Mouse (Mus musculus) liver, adult (tissue): Measurements from ENCODE around the gene Sars2.

Experiments used
- GATA4 ChIP-seq: IDR thresholded peaks from 2 replicates; pipeline ENCODE4 v1.6.1; 2014; ENCODE audit warnings: mild to moderate bottlenecking, low read length; ENCODE audit not compliant: insufficient replicate concordance

Sars2 gene

DNA sequence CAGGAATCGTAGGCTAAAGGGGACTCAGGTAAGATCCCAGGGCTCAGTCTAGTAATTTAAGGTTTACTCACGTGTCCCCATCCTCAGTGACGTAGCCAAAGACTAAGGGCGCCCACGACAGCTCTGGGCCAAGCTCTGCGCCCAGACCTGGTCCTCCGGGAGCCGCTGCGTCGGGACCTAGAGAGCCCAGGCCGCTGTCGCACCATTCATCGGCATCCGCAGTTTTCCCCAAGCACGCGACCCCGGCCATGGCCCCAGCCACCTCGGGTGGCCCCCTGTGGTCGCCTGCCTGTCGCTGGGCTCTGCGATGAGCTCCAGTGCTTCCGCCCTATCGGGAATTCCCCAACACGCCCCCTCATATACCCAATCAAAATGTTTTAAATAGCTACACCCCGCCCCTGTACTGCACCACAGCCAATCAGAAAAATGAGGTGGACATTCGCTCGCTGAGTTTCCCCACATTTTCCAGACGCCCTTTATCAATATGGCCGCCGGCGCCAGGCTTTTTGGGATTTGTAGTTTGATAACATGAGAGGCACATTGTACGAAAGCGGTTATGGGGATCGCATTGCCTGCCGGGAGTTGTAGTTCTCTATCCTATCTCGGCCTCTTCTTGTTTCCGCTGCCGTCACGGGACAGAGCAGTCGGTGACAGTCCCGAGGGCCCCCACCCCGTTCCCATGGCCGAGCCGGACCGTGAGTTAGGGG, 24.5 kb downstream of the Sars2 start, which contains the start of gene Sirt2:
TSS of gene Sirt2 (plus strand) at position 563 of the 707 bp plus-strand sequence.
- peak; percentile 70; the same call in 1 of the 2 replicates for TF ChIP-seq GATA4

DNA sequence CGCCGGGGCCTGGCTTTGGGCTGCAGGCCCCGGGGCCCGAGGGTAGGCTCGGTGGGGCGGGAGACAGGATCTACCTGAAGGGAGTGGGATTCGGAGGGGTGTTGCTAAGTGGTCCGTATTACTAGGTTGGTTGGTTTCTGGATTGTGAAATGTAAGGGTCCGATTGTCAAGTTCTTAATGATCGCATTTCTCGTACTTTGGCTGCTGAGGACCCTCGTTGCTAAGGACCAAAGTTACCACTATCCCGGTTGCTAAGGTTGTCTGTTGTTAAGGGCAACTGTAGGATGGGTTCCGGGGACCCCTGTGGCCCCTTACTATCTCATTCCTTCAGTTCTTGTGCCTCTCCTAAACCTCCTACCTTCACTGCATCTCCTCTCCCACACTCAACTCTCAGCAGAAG, 25.1 kb downstream of the Sars2 start:
- TF ChIP-seq GATA4: no peak

DNA sequence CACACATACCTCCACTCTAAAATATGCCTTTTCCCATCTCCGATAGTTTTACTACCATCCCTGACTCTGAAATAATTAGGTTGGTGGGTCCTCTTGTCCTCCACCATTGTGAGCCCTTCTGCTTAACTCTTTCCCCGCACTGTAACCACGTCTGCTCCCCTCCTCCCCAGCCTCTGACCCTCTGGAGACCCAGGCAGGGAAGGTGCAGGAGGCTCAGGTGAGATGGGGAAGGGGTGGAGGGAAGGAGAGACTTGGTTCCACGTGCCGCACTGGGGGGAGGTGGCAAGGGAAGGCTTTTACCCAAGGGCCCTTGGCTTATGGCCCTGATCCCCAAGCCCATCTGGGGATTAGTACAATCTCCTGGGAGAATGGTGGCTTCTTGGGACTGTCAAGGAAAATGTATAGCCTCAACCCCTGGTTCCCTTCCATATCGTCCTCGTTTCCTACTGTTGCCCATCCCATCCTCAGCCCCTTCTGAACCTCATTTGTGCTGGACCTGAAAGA, 25.7 kb downstream of the Sars2 start, which contains the start of gene Nfkbib:
TSS of gene Nfkbib (minus strand) at position 51 of the 504 bp plus-strand sequence.
- TF ChIP-seq GATA4: no peak

DNA sequence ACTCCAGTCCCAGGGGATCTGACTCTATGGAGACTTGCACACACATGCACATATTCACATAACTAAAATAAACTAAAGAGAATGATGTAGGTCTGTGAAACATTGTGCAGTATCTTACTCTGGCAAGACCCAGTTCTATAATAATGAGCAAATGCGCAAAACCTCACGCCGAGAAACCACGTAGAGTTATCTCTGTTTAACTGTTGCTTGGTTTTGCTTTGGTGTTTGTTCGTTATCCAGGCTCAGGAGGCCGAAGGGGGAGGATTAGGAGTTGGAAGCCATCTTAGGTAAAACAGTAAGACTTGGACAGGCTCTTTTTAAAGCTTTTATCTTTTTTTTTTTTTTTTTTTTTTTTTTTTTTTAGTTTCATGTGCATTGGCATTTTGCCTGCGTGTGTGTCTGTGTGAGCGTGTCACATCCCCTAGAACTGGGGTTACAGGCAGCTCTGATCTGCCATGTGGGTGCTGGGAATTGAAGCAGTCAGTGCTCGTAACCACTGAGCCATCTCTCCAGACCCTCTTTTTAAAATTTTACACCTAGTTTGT, 27.7 kb downstream of the Sars2 start:
- no peak for TF ChIP-seq GATA4

DNA sequence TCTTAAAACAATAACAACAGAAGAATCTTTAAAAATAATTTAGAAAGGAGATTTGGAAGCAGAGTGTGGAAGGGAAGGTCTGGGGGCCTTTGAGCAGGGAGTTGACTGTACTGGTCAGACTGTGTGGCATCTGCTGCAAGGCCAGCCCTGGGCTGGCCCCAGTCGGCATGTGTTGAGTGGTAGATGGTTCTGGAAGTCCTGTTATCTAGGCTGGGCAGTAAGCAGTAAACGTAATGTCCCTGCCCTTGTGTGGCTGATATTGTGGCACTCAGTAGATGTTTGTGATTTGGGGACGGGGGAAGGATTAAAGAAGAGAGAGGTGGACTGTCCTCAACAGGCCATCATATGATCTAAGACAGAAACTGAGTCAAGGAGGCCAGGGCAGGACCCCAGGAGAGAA, 28.5 kb downstream of the Sars2 start:
- no peak for TF ChIP-seq GATA4

DNA sequence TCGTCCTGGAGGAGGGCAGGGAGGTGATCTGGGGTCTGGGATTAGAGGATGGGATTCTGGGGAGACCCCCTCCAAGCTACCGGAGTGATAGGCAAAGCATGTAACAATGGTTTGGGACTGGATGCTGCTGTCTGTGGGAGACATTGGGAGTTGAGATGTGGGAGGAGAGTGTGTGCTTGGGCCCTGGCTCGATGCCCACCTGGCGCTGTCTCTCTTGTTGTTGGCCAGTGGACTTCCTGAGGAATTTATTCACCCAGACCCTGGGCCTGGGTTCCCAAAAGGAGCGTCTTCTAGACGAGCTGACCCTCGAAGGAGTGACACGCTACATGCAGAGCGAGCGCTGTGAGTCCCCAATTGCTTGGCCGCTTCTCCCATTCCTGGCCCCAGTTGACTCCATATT, 30.1 kb downstream of the Sars2 start:
- no peak for TF ChIP-seq GATA4

DNA sequence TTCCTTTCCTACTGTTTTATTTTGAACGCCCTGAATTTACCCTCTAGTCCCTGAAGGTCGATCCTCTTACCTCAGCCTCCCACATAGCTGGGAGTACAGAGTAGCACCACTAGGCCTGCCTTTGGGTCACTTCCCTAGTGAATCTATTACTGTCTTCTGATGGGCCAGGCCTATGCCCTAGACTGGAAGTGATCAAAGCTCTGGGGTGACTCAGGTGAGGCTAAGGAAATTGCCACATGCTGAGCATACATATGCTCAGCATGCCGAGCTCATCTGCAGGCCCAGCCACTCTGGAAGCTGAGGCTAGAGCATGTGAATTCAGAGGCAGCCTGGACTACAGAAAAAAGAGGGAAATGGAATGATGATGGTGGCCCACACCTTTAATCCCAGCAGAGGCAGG, 31.4 kb downstream of the Sars2 start:
- TF ChIP-seq GATA4: no peak

DNA sequence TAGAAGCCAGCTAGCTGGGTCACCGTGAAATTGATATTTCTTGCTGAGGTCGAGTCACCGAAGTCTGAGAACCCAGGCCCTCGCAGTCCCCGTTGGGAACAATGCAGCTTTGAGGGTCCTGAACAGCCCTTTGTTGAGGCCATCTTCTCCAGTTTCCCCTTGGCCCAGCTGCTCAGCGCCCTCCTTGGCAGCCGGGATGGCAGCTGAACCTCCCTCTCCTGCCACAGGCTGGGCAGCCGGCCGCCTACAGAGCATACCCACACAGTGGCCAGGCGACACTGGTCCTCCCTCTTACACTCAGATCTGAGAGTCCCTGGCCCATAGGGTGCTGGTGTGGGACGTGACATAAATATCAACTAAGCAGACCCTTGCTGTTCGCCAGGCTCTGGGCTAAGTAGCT, 32.4 kb downstream of the Sars2 start:
- no peak for TF ChIP-seq GATA4

DNA sequence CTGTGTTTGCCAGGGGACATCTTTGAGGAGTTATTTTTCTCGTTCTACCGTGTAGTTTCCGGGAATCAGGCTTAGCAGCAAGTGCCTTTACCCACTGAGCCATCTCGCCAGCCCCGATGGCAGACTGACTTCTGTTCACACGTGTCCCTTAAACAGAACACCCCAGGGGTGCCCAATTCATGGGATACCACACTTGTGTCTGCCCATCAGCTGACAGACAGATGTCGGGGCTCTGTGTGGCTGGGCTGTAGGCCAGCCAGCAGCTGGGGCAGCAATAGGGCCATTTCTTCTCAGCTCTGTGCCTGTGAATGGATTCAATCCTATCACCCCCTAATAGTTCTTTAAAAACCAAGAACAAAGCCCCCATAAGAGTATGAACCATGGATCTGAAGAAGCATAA, 33.3 kb downstream of the Sars2 start:
- TF ChIP-seq GATA4: no peak

DNA sequence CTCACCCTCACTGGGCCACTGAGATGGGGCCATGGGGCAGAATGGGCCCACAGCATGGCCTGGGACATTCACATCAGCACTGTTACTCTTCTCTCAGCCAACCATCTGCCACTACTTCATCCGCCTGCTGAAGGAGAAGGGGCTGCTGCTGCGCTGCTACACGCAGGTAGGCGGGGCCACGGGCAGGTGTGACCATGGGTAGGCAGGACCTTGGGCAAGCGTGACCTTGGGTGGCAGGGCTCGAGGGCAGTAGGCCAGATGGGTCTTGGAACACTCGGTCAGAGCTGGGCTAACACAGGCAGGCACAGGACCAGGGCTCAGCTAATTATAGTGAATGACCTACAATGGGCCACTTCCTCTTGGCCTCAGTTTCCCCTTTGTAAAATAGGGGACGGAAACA, 37.0 kb downstream of the Sars2 start:
- TF ChIP-seq GATA4: no peak

DNA sequence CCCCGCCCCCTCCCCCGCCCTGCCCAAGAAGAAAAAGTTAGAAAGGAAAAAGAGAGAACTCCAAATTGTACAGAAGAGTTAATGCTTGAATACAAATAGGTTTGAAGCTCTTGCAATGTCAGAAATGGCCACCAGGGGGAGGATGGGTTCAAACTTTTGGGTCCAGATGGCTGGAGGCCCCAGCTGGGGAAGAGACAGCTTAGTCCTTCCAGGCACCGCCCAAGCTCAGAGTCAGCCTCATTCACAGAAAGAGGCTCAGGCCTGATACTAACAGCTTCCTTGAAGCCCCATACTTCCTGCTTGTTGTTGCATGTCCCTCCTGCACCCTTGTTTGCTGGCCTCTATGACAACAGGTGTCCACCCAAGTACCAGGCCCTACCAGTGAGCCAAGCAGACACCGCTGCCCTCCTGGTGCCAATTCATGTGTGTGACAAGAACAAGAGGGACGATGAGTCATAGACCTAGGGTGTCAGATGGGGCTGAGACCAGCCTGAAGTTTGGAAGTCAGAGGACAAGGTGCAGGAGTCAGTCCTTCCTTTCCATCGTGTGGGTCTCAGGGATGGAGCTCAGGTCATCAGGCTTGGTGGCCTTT, 38.4 kb downstream of the Sars2 start:
- no peak for TF ChIP-seq GATA4

DNA sequence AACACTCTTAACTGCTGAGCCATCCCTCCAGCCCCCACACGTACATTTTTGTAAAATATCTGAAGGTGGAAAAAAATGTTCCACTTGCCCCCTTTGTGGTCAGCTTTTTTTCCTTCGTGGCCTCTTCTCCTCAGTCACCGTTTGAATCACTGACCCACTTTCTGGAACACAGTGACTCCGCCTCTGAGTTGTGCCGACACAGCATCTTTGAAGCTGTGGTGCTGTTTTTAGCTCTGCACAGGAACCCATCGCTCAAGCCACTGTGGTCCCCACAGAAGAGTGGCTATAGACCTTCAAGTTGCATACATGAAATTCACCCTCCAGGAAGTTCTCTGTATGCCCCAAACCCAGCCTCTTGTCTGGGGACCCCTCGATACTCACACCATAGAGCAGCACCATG, 39.1 kb downstream of the Sars2 start:
- no peak for TF ChIP-seq GATA4

DNA sequence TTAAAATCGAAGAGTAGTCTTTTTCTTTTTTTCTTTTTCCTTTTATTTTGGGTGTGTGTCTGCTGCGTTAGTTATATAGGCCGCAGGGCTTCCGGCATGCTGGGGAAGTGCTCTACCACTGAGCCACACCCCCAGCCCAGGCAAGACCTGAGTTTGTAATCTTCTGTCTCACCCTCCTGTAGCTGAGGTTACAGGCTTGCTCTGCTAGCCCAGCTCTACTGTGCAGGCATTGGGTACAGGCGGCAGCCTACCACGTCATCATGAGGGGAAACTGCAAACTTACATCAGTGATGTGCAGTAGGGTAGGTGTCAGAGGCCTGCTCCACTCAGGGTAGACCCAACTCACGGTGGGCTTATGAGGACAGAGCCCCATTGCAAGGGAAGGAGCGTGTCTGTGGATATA, 39.5 kb downstream of the Sars2 start:
- no peak for TF ChIP-seq GATA4

DNA sequence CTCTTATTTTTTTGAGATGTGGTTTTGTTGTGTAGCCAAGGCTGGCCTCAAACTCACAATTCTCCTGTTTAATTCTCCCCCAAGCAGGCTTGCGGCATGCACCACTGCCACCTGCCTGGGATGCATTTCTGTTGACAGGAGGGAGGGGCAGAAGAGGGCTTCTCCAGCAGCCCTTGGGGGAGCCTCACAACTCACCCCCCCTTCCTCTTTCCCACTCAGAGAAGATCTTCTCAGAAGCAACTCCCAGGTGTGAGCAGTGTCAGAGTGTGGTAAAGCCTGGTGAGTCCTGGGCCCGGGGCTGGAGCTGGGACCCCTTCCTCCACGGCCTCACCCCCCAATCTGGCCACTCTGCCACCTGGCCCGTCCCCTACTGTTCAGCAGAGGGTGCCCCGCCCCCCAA, 43.4 kb downstream of the Sars2 start:
- no peak for TF ChIP-seq GATA4

DNA sequence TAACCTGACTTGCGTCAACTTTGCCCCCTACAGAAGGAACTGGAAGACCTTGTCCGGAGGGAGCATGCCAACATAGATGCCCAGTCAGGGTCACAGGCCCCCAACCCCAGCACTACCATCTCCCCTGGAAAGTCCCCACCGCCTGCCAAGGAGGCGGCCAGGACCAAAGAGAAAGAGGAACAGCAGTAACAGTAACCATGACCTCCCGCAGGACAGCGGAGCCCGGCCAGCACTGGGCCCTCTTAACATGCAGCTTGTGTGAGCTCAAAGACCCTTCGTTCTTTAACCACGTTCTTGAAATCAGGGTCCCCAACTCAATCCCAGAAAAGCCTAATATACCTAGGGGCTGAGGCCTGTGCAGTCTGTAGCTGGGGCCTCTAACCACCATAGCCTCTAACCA, 46.1 kb downstream of the Sars2 start:
- TF ChIP-seq GATA4: no peak
